In genomic region chr11:3431976-3432603, GRCm38 (mm10) we compare ENCODE assay signal across 14 mouse cellular contexts.
"Had no signal": no experiment of that assay in that cellular context is flagged by ENCODE, and none has a peak within 500 bp of the region (broad histone marks: within the 10 kb centered on the region; RNA-seq: fewer than 3 reads in every experiment).

No protein-coding gene starts in this region.

- H3K36me3 ChIP-seq: limb, embryonic 15.5 days; neural tube, embryonic 12.5 days had no signal

- DNase-seq: kidney, adult 2 months; kidney, postnatal 14 days; lung, embryonic 14.5 days; lung, postnatal 10 days; lung, postnatal 4 days; midbrain, embryonic 14.5 days; spleen, adult 18-20 months; thymus, postnatal 4 days had no signal

- H3K4me2 ChIP-seq: kidney, embryonic 15.5 days; limb, embryonic 15.5 days; liver, embryonic 12.5 days; lung, embryonic 14.5 days; neural tube, embryonic 12.5 days had no signal

- H3K4me3 ChIP-seq: kidney, embryonic 15.5 days; left cerebral cortex, adult 2 months; limb, embryonic 15.5 days; liver, embryonic 12.5 days; midbrain, embryonic 10.5 days; neural tube, embryonic 12.5 days had no signal

- H3K27me3 ChIP-seq: kidney, embryonic 15.5 days; limb, embryonic 15.5 days; liver, embryonic 12.5 days; neural tube, embryonic 12.5 days had no signal
